Mouse (Mus musculus) olfactory bulb, adult 2 months (tissue): ENCODE data around the gene Supt7l.

Experiments
- CTCF ChIP-seq: fragments of 200-500 bp; IDR thresholded peaks from 2 replicates; pipeline ENCODE4 v1.5.1; 2012; ENCODE audit warnings: low read depth, mild to moderate bottlenecking, low read length, moderate library complexity; ENCODE audit not compliant: insufficient read depth
- POLR2A ChIP-seq: fragments of 200-500 bp; IDR thresholded peaks from 2 replicates; pipeline ENCODE4 v1.6.1; 2012; ENCODE audit warnings: mild to moderate bottlenecking, low read depth, low read length, moderate library complexity; ENCODE audit not compliant: insufficient read depth

DNA sequence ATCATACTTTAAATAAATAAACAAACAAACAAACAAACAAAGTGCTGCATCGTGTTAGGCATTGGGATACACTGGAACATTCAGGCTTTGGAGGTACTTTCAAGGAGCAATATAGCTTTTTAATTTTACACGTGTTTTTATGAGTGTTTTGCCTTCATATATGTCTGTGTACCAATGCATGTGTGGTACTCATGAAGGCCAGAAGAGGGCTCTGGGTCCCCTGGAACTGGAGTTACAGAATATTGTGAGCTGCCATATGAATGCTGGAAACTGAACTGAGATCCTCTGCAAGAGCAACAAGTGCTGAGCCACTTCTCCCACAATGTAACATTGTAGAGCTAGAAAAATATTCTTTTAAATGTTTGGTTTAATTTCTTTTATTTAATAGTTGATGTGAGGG is 7.6 kb upstream of the Supt7l start:
- TF ChIP-seq POLR2A (no peak), CTCF (no peak)
